Mouse (Mus musculus): ENCODE results near the gene Btbd9. TPM values are rescaled to one million over a fixed set of nuclear protein-coding genes. Genes with fewer than 3 reads are reported as not detected.

Gene Btbd9
- polyA plus RNA-seq, 1 experiment from 2014 or later = 57.3 TPM

GRCm38 (mm10) chr17:30470286-30470685, 106.0 kb downstream of the Btbd9 start:
- WGBS = 32% methylated on average over 8 of the region's 8 CpGs
- Histone ChIP-seq H3K27me3 (no peaks in the 10 kb centered on the region), H3K36me3 (no peaks in the 10 kb centered on the region), H3K27ac (peak overlapping the region; percentile 54), H3K4me3 (no peak overlapping the region), H3K4me2 (no peak overlapping the region), H3K4me1 (peaks cover 55% of the 10 kb centered on the region), H3K9ac (no peak overlapping the region), H3K9me3 (no peaks in the 10 kb centered on the region)
- ATAC-seq (ENCODE audit: borderline replicate concordance, extremely low read depth, low FRiP score, low TSS enrichment) = no peak

GRCm38 (mm10) chr17:30469511-30470076, 106.7 kb downstream of the Btbd9 start:
- Histone ChIP-seq H3K36me3 (no peaks in the 10 kb centered on the region), H3K4me2 (no peak overlapping the region), H3K4me3 (no peak overlapping the region), H3K4me1 (peaks cover 62% of the 10 kb centered on the region), H3K9me3 (no peaks in the 10 kb centered on the region), H3K27me3 (no peaks in the 10 kb centered on the region), H3K27ac (no peak overlapping the region), H3K9ac (no peak overlapping the region)
- ATAC-seq (ENCODE audit: borderline replicate concordance, extremely low read depth, low FRiP score, low TSS enrichment) = no peak
- WGBS = 73% methylated on average over 10 of the region's 10 CpGs

GRCm38 (mm10) chr17:30468368-30468767, 107.9 kb downstream of the Btbd9 start:
- Histone ChIP-seq H3K4me1 (peaks cover 74% of the 10 kb centered on the region), H3K4me3 (no peak overlapping the region), H3K36me3 (no peaks in the 10 kb centered on the region), H3K4me2 (no peak overlapping the region), H3K9ac (no peak overlapping the region), H3K27ac (peak overlapping the region; percentile 17; the same call in 1 of the 2 replicates), H3K9me3 (no peaks in the 10 kb centered on the region), H3K27me3 (no peaks in the 10 kb centered on the region)
- ATAC-seq (ENCODE audit: borderline replicate concordance, extremely low read depth, low FRiP score, low TSS enrichment) = no peak
- 38% methylated on average over 4 of the region's 4 CpGs for WGBS

GRCm38 (mm10) chr17:30467566-30468213, 108.6 kb downstream of the Btbd9 start:
- H3K27me3 ChIP-seq = no peaks in the 10 kb centered on the region
- peak; percentile 24; the same call in 1 of the 2 replicates for ATAC-seq (ENCODE audit: borderline replicate concordance, extremely low read depth, low FRiP score, low TSS enrichment)
- peaks cover 80% of the 10 kb centered on the region for H3K4me1 ChIP-seq
- peak overlapping the region; percentile 17 for H3K27ac ChIP-seq
- no peak overlapping the region for H3K9ac ChIP-seq
- H3K36me3 ChIP-seq = no peaks in the 10 kb centered on the region
- no peaks in the 10 kb centered on the region for H3K9me3 ChIP-seq
- H3K4me3 ChIP-seq = no peak overlapping the region
- 29% methylated on average over 14 of the region's 14 CpGs for WGBS
- H3K4me2 ChIP-seq = peak overlapping the region; percentile 19

GRCm38 (mm10) chr17:30465060-30465762, 111.1 kb downstream of the Btbd9 start:
- Histone ChIP-seq H3K27ac (no peak overlapping the region), H3K36me3 (no peaks in the 10 kb centered on the region), H3K4me2 (no peak overlapping the region), H3K27me3 (no peaks in the 10 kb centered on the region), H3K4me3 (no peak overlapping the region), H3K9me3 (no peaks in the 10 kb centered on the region), H3K9ac (no peak overlapping the region), H3K4me1 (peaks cover 66% of the 10 kb centered on the region)
- 38% methylated on average over 6 of the region's 6 CpGs for WGBS
- ATAC-seq (ENCODE audit: borderline replicate concordance, extremely low read depth, low FRiP score, low TSS enrichment) = 0 out of 2 replicates have a peak, but pooled peaks have one; percentile 40

GRCm38 (mm10) chr17:30464240-30464745, 112.0 kb downstream of the Btbd9 start:
- 22% methylated on average over 5 of the region's 5 CpGs for WGBS
- H3K4me2 ChIP-seq = no peak overlapping the region
- no peak for ATAC-seq (ENCODE audit: borderline replicate concordance, extremely low read depth, low FRiP score, low TSS enrichment)
- peak overlapping the region; percentile 56 for H3K27ac ChIP-seq
- H3K9me3 ChIP-seq = no peaks in the 10 kb centered on the region
- no peaks in the 10 kb centered on the region for H3K27me3 ChIP-seq
- H3K36me3 ChIP-seq = no peaks in the 10 kb centered on the region
- H3K9ac ChIP-seq = no peak overlapping the region
- peaks cover 57% of the 10 kb centered on the region for H3K4me1 ChIP-seq
- H3K4me3 ChIP-seq = no peak overlapping the region

GRCm38 (mm10) chr17:30460727-30461349, 115.5 kb downstream of the Btbd9 start:
- Histone ChIP-seq H3K4me2 (no peak overlapping the region), H3K27ac (no peak overlapping the region), H3K4me3 (no peak overlapping the region), H3K9me3 (no peaks in the 10 kb centered on the region), H3K36me3 (no peaks in the 10 kb centered on the region), H3K27me3 (no peaks in the 10 kb centered on the region), H3K9ac (no peak overlapping the region), H3K4me1 (peaks cover 45% of the 10 kb centered on the region)
- no peak for ATAC-seq (ENCODE audit: borderline replicate concordance, extremely low read depth, low FRiP score, low TSS enrichment)
- 90% methylated on average over 2 of the region's 2 CpGs for WGBS

GRCm38 (mm10) chr17:30459706-30460105, 116.6 kb downstream of the Btbd9 start:
- Histone ChIP-seq H3K36me3 (no peaks in the 10 kb centered on the region), H3K4me3 (no peak overlapping the region), H3K4me1 (peaks cover 34% of the 10 kb centered on the region), H3K4me2 (no peak overlapping the region), H3K9ac (no peak overlapping the region), H3K27ac (no peak overlapping the region), H3K27me3 (no peaks in the 10 kb centered on the region), H3K9me3 (no peaks in the 10 kb centered on the region)
- 46% methylated on average over 5 of the region's 5 CpGs for WGBS
- ATAC-seq (ENCODE audit: borderline replicate concordance, extremely low read depth, low FRiP score, low TSS enrichment) = no peak

- Histone ChIP-seq H3K4me1 (peaks cover 29% of the 10 kb centered on the region), H3K4me2 (no peak overlapping the region), H3K27me3 (no peaks in the 10 kb centered on the region), H3K27ac (peak overlapping the region; percentile 15; the same call in 1 of the 2 replicates), H3K36me3 (no peaks in the 10 kb centered on the region), H3K9ac (no peak overlapping the region), H3K4me3 (no peak overlapping the region), H3K9me3 (no peaks in the 10 kb centered on the region)
- WGBS = 74% methylated on average over 5 of the region's 5 CpGs
- ATAC-seq (ENCODE audit: borderline replicate concordance, extremely low read depth, low FRiP score, low TSS enrichment) = no peak
Observed at GRCm38 (mm10) chr17:30458926-30459325, 117.4 kb downstream of the Btbd9 start.

- Histone ChIP-seq H3K9ac (no peak overlapping the region), H3K4me1 (peaks cover 23% of the 10 kb centered on the region), H3K27me3 (no peaks in the 10 kb centered on the region), H3K9me3 (no peaks in the 10 kb centered on the region), H3K4me3 (no peak overlapping the region), H3K36me3 (no peaks in the 10 kb centered on the region), H3K4me2 (no peak overlapping the region), H3K27ac (peak overlapping the region; percentile 15; the same call in 1 of the 2 replicates)
- WGBS = 40% methylated on average over 3 of the region's 3 CpGs
- ATAC-seq (ENCODE audit: borderline replicate concordance, extremely low read depth, low FRiP score, low TSS enrichment) = no peak
Observed at GRCm38 (mm10) chr17:30458301-30458700, 118.0 kb downstream of the Btbd9 start.

GRCm38 (mm10) chr17:30457486-30457885, 118.8 kb downstream of the Btbd9 start:
- 73% methylated on average over 7 of the region's 7 CpGs for WGBS
- no peaks in the 10 kb centered on the region for H3K9me3 ChIP-seq
- no peak overlapping the region for H3K4me3 ChIP-seq
- no peak overlapping the region for H3K9ac ChIP-seq
- ATAC-seq (ENCODE audit: borderline replicate concordance, extremely low read depth, low FRiP score, low TSS enrichment) = no peak
- no peak overlapping the region for H3K4me2 ChIP-seq
- peaks cover 16% of the 10 kb centered on the region for H3K4me1 ChIP-seq
- H3K27me3 ChIP-seq = no peaks in the 10 kb centered on the region
- no peak overlapping the region for H3K27ac ChIP-seq
- H3K36me3 ChIP-seq = no peaks in the 10 kb centered on the region
